ENCODE assay signal across 7 mouse cellular contexts in the genomic region with DNA sequence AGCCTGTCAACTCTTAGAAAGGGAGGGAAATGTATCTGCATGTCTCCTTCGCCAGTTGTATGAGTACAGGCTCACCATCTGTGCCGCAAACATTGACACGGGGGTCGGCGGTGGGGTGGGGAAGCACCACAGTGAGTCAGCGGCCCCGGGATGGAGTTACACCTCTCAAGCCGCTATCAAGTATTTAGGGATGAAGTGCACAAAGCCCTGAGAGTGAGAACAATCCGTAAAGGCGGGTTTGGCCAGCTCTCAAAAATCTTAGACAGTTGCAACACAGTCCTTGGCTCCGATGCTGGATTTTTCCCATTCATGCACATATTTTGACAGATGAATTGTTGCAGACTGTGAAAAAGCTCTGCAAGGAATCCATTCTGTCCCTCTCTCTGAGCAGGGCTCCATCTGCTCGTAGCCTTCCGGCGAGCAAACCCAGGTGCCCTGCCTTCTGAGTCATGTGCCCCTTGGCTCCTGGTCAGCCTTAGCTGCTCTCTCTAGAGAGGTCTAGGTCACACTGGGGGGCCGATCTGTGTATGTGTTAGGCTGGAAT.
DNase-seq lines count a peak whose midpoint lies in the region; ATAC-seq and TF ChIP-seq lines count a peak whose summit lies in the region.

No protein-coding gene starts in this region.

- H3K4me2 ChIP-seq in kidney, embryonic 15.5 days: peak overlapping the region; percentile 46
- H3K4me2 ChIP-seq in limb, embryonic 13.5 days (replicated peaks): peak overlapping the region; percentile 44; the same call in 1 of the 2 replicates

- no peaks in the 10 kb centered on the region for H3K27me3 ChIP-seq in kidney, embryonic 15.5 days
- H3K27me3 ChIP-seq in limb, embryonic 13.5 days: no peaks in the 10 kb centered on the region

- no peak overlapping the region for H3K4me3 ChIP-seq in embryonic fibroblast, embryonic 13.5 days (ENCODE audit: insufficient read depth, low read length)
- no peak overlapping the region for H3K4me3 ChIP-seq in kidney, embryonic 15.5 days (replicated peaks)
- no peak overlapping the region for H3K4me3 ChIP-seq in limb, embryonic 13.5 days

- peak; percentile 91 for DNase-seq in brain, embryonic 14.5 days (ENCODE audit: low read depth)
- peak; percentile 78 for DNase-seq in heart, adult 8-10 months (ENCODE audit: low spot score)
- DNase-seq in ovary, postnatal 10 days (ENCODE audit: low spot score): peak; percentile 21
- no peak for DNase-seq in T-cell, adult 2 months (ENCODE audit: low spot score)

- H3K9ac ChIP-seq in kidney, embryonic 15.5 days: no peak overlapping the region
- peak overlapping the region; percentile 13; the same call in 1 of the 2 replicates for H3K9ac ChIP-seq in limb, embryonic 13.5 days

- TF ChIP-seq POLR2A in brain, embryonic 14.5 days (IDR thresholded peaks at IDR 0.05; ENCODE audit: borderline replicate concordance, extremely low read depth, insufficient read depth, insufficient read length, poor library complexity, severe bottlenecking): no peak
- no peak for TF ChIP-seq POLR2A in embryonic fibroblast, embryonic 13.5 days (IDR thresholded peaks at IDR 0.05; ENCODE audit: low read depth, low read length)

- no peak for TF ChIP-seq CTCF in brain, embryonic 14.5 days (IDR thresholded peaks at IDR 0.05; ENCODE audit: borderline replicate concordance, extremely low read depth, insufficient read depth, insufficient read length)
- no peak for TF ChIP-seq CTCF in embryonic fibroblast, embryonic 13.5 days (IDR thresholded peaks at IDR 0.05; ENCODE audit: borderline replicate concordance, insufficient read depth, low read length)

- peaks cover 11% of the 10 kb centered on the region for H3K4me1 ChIP-seq in embryonic fibroblast, embryonic 13.5 days (ENCODE audit: control insufficient read depth, insufficient read depth, low read length)
- H3K4me1 ChIP-seq in kidney, embryonic 15.5 days: peaks cover 32% of the 10 kb centered on the region
- H3K4me1 ChIP-seq in limb, embryonic 13.5 days: peaks cover 29% of the 10 kb centered on the region

- 11% methylated on average over 15 of the region's 15 CpGs for WGBS in kidney, embryonic 15.5 days
- WGBS in limb, embryonic 13.5 days: 20% methylated on average over 15 of the region's 15 CpGs

- peak overlapping the region; percentile 41 for H3K27ac ChIP-seq in embryonic fibroblast, embryonic 13.5 days (ENCODE audit: insufficient read depth, low read length)
- peak overlapping the region; percentile 76 for H3K27ac ChIP-seq in kidney, embryonic 15.5 days
- peak overlapping the region; percentile 39; the same call in 1 of the 2 replicates for H3K27ac ChIP-seq in limb, embryonic 13.5 days

- peak; percentile 75 for ATAC-seq in kidney, embryonic 15.5 days (replicated peaks; ENCODE audit: low FRiP score)
- ATAC-seq in limb, embryonic 13.5 days (ENCODE audit: low FRiP score, low read depth): peak; percentile 77

- no peaks in the 10 kb centered on the region for H3K36me3 ChIP-seq in kidney, embryonic 15.5 days
- H3K36me3 ChIP-seq in limb, embryonic 13.5 days: no peaks in the 10 kb centered on the region

- H3K9me3 ChIP-seq in kidney, embryonic 15.5 days (replicated peaks): no peaks in the 10 kb centered on the region
- H3K9me3 ChIP-seq in limb, embryonic 13.5 days: no peaks in the 10 kb centered on the region
